Mouse (Mus musculus) right cerebral cortex, postnatal 10 days (tissue): ENCODE results near the gene Zfp629.
A peak's percentile ranks its signal among the peaks of the same experiment; 100 is the strongest.

Experiments
- DNase-seq, 2 experiments: peaks; one replicate each; pipeline ENCODE4 v3.0.0; 2021; ENCODE audit warnings: low spot score in 2 of 2

Zfp629 gene

GRCm38 (mm10) chr7:127614511-127614890 is 1.1 kb downstream of the Zfp629 start:
- peak in 1 of 2 experiments; percentile 49 for DNase-seq

DNA sequence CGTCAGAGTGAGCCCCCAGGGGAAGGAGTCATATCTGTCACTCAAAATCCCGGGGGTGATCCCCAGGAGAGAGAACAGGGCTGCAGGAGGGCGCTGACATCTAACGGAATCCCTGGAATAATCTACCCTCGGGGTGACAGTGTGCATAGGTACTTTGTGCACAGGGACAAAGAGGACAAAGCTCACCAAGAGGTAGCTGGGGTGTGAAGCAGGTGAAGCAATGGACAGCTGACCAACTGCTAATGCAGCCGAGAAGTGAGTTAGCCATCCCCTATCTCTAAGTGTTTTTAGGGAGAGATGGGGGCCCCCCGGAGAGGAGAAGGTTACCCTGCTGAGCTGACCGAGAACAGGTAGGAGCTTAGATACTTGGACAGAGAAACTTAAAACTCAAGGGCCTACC is 1.5 kb downstream of the Zfp629 start:
- DNase-seq = peak in 1 of 2 experiments; percentile 18

DNA sequence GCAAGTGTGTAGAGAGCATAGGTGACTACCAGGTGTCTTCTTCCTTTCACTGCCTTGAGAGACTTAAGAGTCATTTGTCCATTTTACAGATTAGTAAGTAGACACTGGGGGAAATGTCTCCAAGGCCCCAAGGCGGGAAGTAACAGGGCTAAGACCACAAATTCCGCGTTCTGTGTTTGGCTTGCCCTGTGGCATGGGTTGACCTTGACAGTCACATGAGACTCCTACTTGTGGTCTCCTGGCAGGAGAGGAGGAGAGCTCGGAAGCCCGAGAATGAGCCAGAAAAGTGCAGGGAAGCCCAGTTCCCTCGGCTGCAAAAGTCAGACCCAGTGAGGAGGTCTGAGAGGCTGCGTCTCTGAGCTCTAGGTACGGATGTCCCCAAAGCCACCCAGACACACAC is 2.1 kb downstream of the Zfp629 start:
- peak in 1 of 2 experiments; percentile 22 for DNase-seq

- DNase-seq = peak in 1 of 2 experiments; percentile 21
Observed at GRCm38 (mm10) chr7:127611561-127611960, 4.0 kb downstream of the Zfp629 start.

- DNase-seq = no peak
Observed at GRCm38 (mm10) chr7:127611011-127611410, 4.6 kb downstream of the Zfp629 start.

GRCm38 (mm10) chr7:127607150-127607549 is 8.4 kb downstream of the Zfp629 start:
- DNase-seq = no peak

GRCm38 (mm10) chr7:127604256-127604655 is 11.3 kb downstream of the Zfp629 start:
- no peak for DNase-seq

DNA sequence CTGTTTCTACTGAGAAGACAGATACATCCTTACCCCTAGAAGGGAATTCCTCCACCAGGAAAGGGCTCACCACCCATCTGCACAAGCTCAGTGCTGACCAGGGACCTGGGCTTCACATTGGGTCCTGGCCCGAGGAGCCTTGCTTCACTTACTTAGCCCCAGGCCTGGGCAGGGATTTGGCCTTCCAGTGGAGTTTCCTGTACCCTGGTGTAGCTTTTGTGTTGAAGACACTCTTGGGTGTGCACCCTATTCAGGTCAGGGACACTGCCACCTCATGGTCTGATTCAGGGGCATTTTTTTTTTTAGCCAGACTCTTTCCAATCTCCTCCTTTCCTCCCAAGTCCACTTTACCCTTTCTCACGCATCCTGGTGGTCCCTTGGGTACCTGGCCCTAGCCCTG is 12.7 kb downstream of the Zfp629 start:
- no peak for DNase-seq

GRCm38 (mm10) chr7:127601735-127602134 is 13.9 kb downstream of the Zfp629 start:
- no peak for DNase-seq

- no peak for DNase-seq
Observed at GRCm38 (mm10) chr7:127600612-127601011, 15.0 kb downstream of the Zfp629 start.

DNA sequence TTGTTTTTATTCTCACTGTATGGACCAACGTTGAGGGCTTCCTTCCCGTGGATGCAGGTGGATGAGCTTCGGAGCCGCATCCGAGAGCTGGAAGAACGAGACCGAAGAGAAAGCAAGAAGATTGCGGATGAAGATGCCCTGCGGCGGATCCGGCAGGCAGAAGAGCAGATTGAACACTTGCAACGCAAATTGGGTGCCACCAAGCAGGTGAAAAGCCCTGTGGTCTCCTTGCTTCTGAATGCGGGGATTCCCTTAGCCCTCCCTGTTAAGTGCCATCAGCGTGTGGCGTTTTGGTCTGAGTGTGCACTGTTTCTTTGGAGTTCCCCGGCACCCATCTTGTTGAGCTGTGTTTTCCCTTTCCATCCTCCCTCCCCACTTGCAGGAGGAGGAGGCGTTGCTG is 18.9 kb downstream of the Zfp629 start:
- no peak for DNase-seq

DNA sequence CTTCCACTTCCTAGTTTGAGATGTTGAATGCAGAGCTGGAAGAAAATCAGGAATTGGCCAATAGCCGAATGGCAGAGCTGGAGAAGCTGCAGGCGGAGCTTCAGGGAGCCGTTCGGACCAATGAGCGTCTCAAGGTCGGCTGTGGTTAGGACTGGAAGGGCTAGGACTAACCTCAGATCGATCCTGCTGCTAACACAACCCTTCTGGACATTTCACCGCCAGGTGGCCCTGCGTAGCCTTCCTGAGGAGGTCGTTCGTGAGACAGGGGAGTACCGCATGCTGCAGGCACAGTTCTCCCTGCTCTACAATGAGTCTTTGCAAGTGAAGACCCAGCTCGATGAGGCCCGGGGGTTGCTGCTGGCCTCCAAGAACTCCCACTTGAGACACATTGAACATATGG is 23.0 kb downstream of the Zfp629 start:
- no peak for DNase-seq

- no peak for DNase-seq
Observed at GRCm38 (mm10) chr7:127591108-127591507, 24.5 kb downstream of the Zfp629 start.

DNA sequence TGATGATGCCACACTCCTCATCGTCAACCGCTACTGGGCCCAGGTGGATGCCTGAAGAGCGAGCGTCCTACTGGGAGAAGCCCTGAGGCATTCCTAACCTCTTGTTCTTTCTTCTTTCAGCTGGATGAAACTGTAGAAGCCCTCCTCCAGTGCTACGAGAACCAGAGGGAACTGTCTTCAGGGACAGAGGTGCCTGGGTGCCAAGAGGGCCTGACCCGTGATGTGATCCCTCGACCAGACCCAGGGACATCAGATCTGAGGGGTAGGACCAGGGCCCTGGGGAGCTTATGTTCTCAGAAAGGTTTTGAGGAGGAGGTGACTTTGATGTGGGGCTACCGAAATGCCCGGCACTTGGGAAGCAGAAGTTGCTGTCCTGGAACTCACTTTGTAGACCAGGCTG is 26.0 kb downstream of the Zfp629 start:
- DNase-seq = no peak

DNA sequence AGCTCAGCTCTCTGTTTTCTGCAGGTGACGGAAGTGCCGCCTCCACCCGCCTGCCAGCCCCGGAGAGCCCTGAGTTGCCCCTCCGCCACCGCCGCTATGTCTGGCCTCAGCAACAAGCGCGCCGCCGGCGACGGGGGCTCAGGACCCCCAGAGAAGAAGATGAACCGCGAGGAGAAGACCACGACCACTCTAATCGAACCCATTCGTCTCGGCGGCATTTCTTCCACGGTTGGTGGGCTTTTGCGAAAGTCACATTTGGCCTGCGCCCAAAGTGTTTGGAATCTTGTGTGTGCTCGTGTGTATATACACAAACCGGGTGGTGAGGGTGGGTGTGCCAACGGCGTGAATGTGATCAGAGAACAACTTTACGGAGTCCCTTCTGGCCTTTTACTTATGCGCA is 26.7 kb downstream of the Zfp629 start:
- DNase-seq = peak in 1 of 2 experiments; percentile 51

DNA sequence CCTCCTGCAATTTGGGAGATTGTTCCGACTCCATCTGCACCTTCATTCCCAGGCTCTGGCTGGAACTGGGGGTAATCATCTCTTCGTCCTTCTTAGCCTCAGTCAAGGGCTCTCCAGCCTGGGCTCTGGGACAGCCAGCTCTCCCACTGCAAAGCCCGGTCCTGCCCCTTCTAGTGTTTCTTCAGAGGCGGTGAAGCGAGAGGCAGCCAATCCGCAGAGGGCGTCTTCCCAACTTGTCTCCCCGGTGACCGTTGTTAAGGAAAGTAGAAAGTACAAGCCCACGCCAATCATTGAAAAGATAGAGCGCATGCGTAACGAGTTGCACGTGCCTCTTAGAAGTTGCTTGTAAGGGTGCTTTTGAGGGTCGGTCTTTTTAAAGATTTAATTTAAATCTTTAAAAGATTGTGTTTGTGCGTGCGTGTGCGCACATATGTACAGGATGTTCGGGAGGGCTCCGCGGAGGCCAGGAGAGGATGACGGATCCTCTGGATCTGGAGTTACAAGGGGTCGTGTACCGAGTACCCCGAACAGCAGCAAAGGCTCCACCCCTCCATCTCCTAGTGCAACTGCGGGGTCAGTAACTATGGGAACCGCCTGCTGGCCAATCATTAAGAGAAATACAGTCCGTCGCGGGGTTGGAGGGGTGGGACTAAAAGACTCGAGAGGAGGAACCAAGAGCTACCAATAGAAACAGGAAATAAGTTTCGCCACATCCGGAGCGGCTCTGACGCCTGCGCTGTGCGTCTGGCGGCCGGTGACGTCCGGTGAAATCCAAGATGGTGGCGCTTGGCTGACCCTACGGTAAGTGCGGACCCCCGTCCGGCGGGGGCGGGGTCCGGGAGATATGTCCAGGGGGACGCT is 27.4 kb downstream of the Zfp629 start, which contains the start of the genes Ccdc189 and Rnf40:
Gene Ccdc189, minus strand, starts transcription at position 585 of the 861 bp plus-strand sequence.
Gene Rnf40, plus strand, starts transcription at position 757 of the 861 bp plus-strand sequence.
- peak; percentile 97 to 99 for DNase-seq

- DNase-seq = no peak
Observed at GRCm38 (mm10) chr7:127587196-127587595, 28.4 kb downstream of the Zfp629 start.

- DNase-seq = no peak
Observed at GRCm38 (mm10) chr7:127586149-127586548, 29.4 kb downstream of the Zfp629 start.

DNA sequence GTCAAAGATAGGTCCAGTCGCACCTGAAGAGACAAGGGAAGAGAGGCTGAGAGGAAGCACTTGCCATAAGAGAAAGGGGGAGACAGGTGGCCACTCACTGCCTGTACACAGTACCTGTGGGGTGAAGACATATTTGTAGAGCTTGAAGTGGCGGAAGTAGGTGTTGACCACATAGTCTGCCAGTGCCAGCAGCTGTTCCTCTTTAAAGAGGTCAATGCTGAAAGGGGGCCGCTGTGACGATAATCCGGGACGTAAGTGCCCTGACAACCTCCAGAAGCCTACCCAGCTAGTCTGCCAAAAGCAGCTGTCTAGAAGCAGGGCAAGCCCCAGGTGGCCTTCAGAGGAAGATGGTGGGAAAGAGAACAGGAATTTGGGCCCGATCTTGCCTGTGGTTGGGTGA is 30.6 kb downstream of the Zfp629 start:
- no peak for DNase-seq

- DNase-seq = no peak
Observed at GRCm38 (mm10) chr7:127583260-127583659, 32.3 kb downstream of the Zfp629 start.

DNA sequence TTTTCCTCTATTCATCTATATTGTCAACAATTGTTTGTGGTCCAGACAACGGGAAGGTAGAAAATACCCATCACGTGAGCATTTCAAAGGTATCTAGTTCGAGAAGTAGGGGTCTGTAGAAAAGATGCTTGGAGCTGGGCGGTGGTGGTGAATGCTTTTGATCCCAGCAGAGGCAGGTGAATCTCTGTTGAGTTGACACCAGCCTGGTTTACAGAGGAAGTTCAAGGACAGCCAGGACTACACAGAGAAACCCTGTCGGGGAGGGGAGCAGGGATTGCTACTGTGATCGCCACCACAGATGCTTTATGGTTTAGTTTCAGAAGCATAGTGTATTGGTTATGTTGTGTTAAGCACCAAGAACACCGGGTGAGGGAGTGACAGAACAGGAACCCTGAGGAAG is 41.5 kb downstream of the Zfp629 start:
- DNase-seq = no peak

GRCm38 (mm10) chr7:127573503-127574008 is 42.0 kb downstream of the Zfp629 start:
- DNase-seq = no peak

GRCm38 (mm10) chr7:127572895-127573471 is 42.6 kb downstream of the Zfp629 start, which contains the start of gene Phkg2:
Phkg2 (plus strand) TSS chr7:127573340.
- peak; percentile 95 to 98 for DNase-seq
